Mouse (Mus musculus): ENCODE measurements around the gene Ascc3. TPM values are rescaled to one million over a fixed set of nuclear protein-coding genes. Genes with fewer than 3 reads are reported as not detected.

Gene Ascc3
- polyA plus RNA-seq, 1 experiment from 2014 or later, result 32.0 TPM

DNA sequence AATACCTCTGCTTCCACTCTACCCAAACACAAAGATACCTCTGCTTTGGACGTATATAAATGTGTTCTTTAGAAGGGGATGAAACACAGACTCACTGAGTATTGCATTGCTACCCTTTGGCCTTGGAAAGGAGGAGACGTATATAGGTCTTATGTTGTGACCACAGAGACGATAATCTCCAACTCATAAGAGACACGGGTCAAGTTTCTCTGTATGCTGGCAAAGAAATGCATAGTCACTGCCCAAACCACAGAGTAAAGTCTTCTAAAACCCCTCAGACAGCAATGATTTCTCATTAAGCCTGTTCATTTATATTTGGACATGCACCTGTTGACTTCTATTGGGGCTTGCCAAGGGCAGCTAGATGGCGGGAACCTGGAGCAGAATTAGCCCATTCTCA lies 284.5 kb downstream of the Ascc3 start:
- 92% methylated on average over 5 of the region's 5 CpGs for WGBS
- Histone ChIP-seq H3K36me3 (ENCODE audit: control insufficient read depth, insufficient read depth, low read length) (no peaks in the 10 kb centered on the region), H3K9me3 (ENCODE audit: control insufficient read depth, low read length) (no peaks in the 10 kb centered on the region), H3K4me2 (replicated peaks; ENCODE audit: low read depth, low read length) (no peak overlapping the region), H3K27ac (ENCODE audit: low read depth, low read length) (no peak overlapping the region), H3K9ac (ENCODE audit: low read depth, low read length) (no peak overlapping the region), H3K4me1 (replicated peaks; ENCODE audit: control insufficient read depth, insufficient read depth, low read length) (no peaks in the 10 kb centered on the region), H3K27me3 (ENCODE audit: control insufficient read depth, insufficient read depth, low read length) (no peaks in the 10 kb centered on the region), H3K4me3 (ENCODE audit: low read depth, low read length) (no peak overlapping the region)
- DNase-seq (ENCODE audit: low spot score), result no peak
- no peak for ATAC-seq (ENCODE audit: low FRiP score)

DNA sequence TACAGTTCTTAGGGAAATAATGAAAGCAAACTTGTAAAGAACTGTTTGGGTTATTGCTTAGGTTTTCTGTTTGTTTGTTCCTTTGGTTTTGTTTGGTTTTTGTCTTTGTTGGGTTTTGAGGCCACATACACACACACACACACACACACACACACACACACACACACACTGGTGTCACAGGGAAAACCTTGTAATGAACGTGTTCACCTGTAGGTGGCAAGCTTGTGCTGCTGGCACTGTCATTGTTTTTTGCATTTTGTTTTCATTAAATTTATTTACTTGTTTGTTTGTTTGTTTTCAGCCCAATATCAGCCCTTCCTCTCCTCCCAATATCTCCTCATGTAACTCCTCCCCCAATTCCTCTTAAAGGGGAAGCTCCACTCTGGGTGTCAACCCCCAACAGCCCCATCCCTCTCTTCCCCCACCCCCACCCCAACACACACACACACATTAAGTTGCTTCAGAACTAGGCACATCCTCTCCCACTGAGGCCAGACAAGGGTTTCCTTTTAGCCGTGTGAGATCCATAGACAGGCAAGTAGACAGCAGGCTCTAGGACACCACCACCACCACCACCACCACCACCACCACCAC lies 289.1 kb downstream of the Ascc3 start:
- WGBS, result 13% methylated on average over 2 of the region's 2 CpGs
- peak; percentile 45; the same call in 1 of the 2 replicates for ATAC-seq (ENCODE audit: low FRiP score)

GRCm38 (mm10) chr10:50882366-50882765 lies 289.9 kb downstream of the Ascc3 start:
- H3K9ac ChIP-seq (ENCODE audit: low read depth, low read length), result no peak overlapping the region
- no peaks in the 10 kb centered on the region for H3K9me3 ChIP-seq (ENCODE audit: control insufficient read depth, low read length)
- 83% methylated on average over 2 of the region's 2 CpGs for WGBS

More for the DNA sequence above, 289.1 kb downstream of the Ascc3 start:
- no peaks in the 10 kb centered on the region for H3K9me3 ChIP-seq (ENCODE audit: control insufficient read depth, low read length)
- H3K27me3 ChIP-seq (ENCODE audit: control insufficient read depth, insufficient read depth, low read length), result no peaks in the 10 kb centered on the region
- H3K9ac ChIP-seq (ENCODE audit: low read depth, low read length), result no peak overlapping the region
- H3K4me2 ChIP-seq (replicated peaks; ENCODE audit: low read depth, low read length), result no peak overlapping the region
- no peaks in the 10 kb centered on the region for H3K36me3 ChIP-seq (ENCODE audit: control insufficient read depth, insufficient read depth, low read length)
- H3K27ac ChIP-seq (ENCODE audit: low read depth, low read length), result no peak overlapping the region
- H3K4me3 ChIP-seq (ENCODE audit: low read depth, low read length), result no peak overlapping the region
- no peaks in the 10 kb centered on the region for H3K4me1 ChIP-seq (replicated peaks; ENCODE audit: control insufficient read depth, insufficient read depth, low read length)
- DNase-seq (ENCODE audit: low spot score), result peak; percentile 43

GRCm38 (mm10) chr10:50886305-50886704 lies 293.8 kb downstream of the Ascc3 start:
- H3K27ac ChIP-seq (ENCODE audit: low read depth, low read length), result no peak overlapping the region
- H3K4me3 ChIP-seq (ENCODE audit: low read depth, low read length), result no peak overlapping the region
- no peaks in the 10 kb centered on the region for H3K4me1 ChIP-seq (replicated peaks; ENCODE audit: control insufficient read depth, insufficient read depth, low read length)
- H3K9ac ChIP-seq (ENCODE audit: low read depth, low read length), result no peak overlapping the region
- no peaks in the 10 kb centered on the region for H3K9me3 ChIP-seq (ENCODE audit: control insufficient read depth, low read length)
- peaks cover 17% of the 10 kb centered on the region for H3K27me3 ChIP-seq (ENCODE audit: control insufficient read depth, insufficient read depth, low read length)
- no peaks in the 10 kb centered on the region for H3K36me3 ChIP-seq (ENCODE audit: control insufficient read depth, insufficient read depth, low read length)
- no peak for DNase-seq (ENCODE audit: low spot score)
- ATAC-seq (ENCODE audit: low FRiP score), result no peak
- 68% methylated on average over 4 of the region's 4 CpGs for WGBS
- no peak overlapping the region for H3K4me2 ChIP-seq (replicated peaks; ENCODE audit: low read depth, low read length)

More at GRCm38 (mm10) chr10:50882366-50882765, 289.9 kb downstream of the Ascc3 start:
- no peak overlapping the region for H3K4me2 ChIP-seq (replicated peaks; ENCODE audit: low read depth, low read length)
- no peaks in the 10 kb centered on the region for H3K27me3 ChIP-seq (ENCODE audit: control insufficient read depth, insufficient read depth, low read length)
- no peak overlapping the region for H3K27ac ChIP-seq (ENCODE audit: low read depth, low read length)
- H3K4me3 ChIP-seq (ENCODE audit: low read depth, low read length), result no peak overlapping the region
- ATAC-seq (ENCODE audit: low FRiP score) (no peak), DNase-seq (ENCODE audit: low spot score) (no peak)
- no peaks in the 10 kb centered on the region for H3K4me1 ChIP-seq (replicated peaks; ENCODE audit: control insufficient read depth, insufficient read depth, low read length)
- no peaks in the 10 kb centered on the region for H3K36me3 ChIP-seq (ENCODE audit: control insufficient read depth, insufficient read depth, low read length)

DNA sequence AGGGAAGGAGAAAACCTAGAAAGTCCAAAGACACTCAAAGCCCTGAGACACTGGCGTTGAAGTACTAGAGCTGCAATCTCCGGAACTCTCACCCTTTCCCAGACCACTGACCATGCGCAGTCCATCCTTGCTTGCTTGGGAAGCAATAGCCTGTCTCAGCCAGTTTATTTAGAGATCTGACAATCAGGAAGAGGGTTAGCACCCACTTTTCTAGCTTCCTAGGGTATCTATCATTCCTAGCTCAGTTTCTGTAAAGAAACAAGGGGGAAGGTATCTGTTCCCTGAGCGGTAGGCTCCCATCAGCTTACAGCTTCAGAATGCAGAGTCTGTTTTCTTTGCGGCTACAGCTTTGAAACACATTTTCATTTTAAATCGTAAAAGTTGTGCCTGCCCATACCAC lies 298.2 kb downstream of the Ascc3 start:
- Histone ChIP-seq H3K9me3 (ENCODE audit: control insufficient read depth, low read length) (no peaks in the 10 kb centered on the region), H3K36me3 (ENCODE audit: control insufficient read depth, insufficient read depth, low read length) (no peaks in the 10 kb centered on the region), H3K27ac (ENCODE audit: low read depth, low read length) (no peak overlapping the region), H3K9ac (ENCODE audit: low read depth, low read length) (no peak overlapping the region), H3K4me1 (replicated peaks; ENCODE audit: control insufficient read depth, insufficient read depth, low read length) (0 out of 2 replicates have a peak, but pooled peaks cover 8% of the 10 kb centered on the region), H3K27me3 (ENCODE audit: control insufficient read depth, insufficient read depth, low read length) (peaks cover 54% of the 10 kb centered on the region), H3K4me3 (ENCODE audit: low read depth, low read length) (no peak overlapping the region), H3K4me2 (replicated peaks; ENCODE audit: low read depth, low read length) (no peak overlapping the region)
- DNase-seq (ENCODE audit: low spot score), result peak; percentile 9
- ATAC-seq (ENCODE audit: low FRiP score), result no peak
- 9% methylated on average over 6 of the region's 6 CpGs for WGBS

GRCm38 (mm10) chr10:50891876-50892711 lies 299.6 kb downstream of the Ascc3 start:
- Histone ChIP-seq H3K9me3 (ENCODE audit: control insufficient read depth, low read length) (no peaks in the 10 kb centered on the region), H3K27ac (ENCODE audit: low read depth, low read length) (no peak overlapping the region), H3K9ac (ENCODE audit: low read depth, low read length) (no peak overlapping the region), H3K4me3 (ENCODE audit: low read depth, low read length) (no peak overlapping the region), H3K27me3 (ENCODE audit: control insufficient read depth, insufficient read depth, low read length) (peaks cover 64% of the 10 kb centered on the region), H3K4me1 (replicated peaks; ENCODE audit: control insufficient read depth, insufficient read depth, low read length) (0 out of 2 replicates have a peak, but pooled peaks cover 8% of the 10 kb centered on the region), H3K36me3 (ENCODE audit: control insufficient read depth, insufficient read depth, low read length) (no peaks in the 10 kb centered on the region), H3K4me2 (replicated peaks; ENCODE audit: low read depth, low read length) (no peak overlapping the region)
- DNase-seq (ENCODE audit: low spot score) (peak; percentile 57), ATAC-seq (ENCODE audit: low FRiP score) (no peak)
- under 1% methylated on average over 26 of the region's 26 CpGs for WGBS

DNA sequence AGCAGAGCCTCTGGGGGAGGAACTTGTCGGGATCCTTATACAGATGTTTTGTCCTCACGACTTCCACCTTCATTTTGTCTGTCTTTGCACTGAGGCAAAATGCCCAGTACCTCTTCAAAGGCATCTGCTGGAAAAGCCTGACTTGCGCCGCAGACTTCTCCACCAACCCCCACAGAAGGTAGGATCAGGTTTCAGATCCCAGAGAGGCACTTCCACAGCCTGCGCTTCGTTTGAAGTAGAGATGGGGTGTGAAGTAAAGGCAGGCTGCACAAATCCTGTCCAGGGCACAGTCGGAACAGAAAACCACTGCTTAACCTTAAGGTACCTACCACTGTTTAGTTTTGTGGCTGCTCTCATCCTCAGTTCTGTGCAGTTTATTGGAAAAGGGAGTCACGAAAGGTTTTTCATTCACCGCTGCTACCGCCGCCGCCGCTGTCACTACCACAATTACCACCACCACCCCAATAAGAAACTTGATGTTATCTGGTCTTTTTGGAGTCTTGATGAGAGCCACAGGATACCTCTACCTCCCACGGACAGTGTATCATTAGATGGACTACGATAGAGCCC lies 300.4 kb downstream of the Ascc3 start:
- no peak overlapping the region for H3K27ac ChIP-seq (ENCODE audit: low read depth, low read length)
- no peak overlapping the region for H3K9ac ChIP-seq (ENCODE audit: low read depth, low read length)
- H3K4me1 ChIP-seq (replicated peaks; ENCODE audit: control insufficient read depth, insufficient read depth, low read length), result 0 out of 2 replicates have a peak, but pooled peaks cover 8% of the 10 kb centered on the region
- no peaks in the 10 kb centered on the region for H3K36me3 ChIP-seq (ENCODE audit: control insufficient read depth, insufficient read depth, low read length)
- DNase-seq (ENCODE audit: low spot score) (peak; percentile 58), ATAC-seq (ENCODE audit: low FRiP score) (no peak)
- H3K4me3 ChIP-seq (ENCODE audit: low read depth, low read length), result no peak overlapping the region
- H3K4me2 ChIP-seq (replicated peaks; ENCODE audit: low read depth, low read length), result no peak overlapping the region
- no peaks in the 10 kb centered on the region for H3K9me3 ChIP-seq (ENCODE audit: control insufficient read depth, low read length)
- H3K27me3 ChIP-seq (ENCODE audit: control insufficient read depth, insufficient read depth, low read length), result peaks cover 65% of the 10 kb centered on the region
- WGBS, result 0% methylated on average over 15 of the region's 15 CpGs

GRCm38 (mm10) chr10:50893546-50893945 lies 301.1 kb downstream of the Ascc3 start:
- Histone ChIP-seq H3K4me2 (replicated peaks; ENCODE audit: low read depth, low read length) (no peak overlapping the region), H3K27me3 (ENCODE audit: control insufficient read depth, insufficient read depth, low read length) (peaks cover 70% of the 10 kb centered on the region), H3K4me1 (replicated peaks; ENCODE audit: control insufficient read depth, insufficient read depth, low read length) (0 out of 2 replicates have a peak, but pooled peaks cover 8% of the 10 kb centered on the region), H3K36me3 (ENCODE audit: control insufficient read depth, insufficient read depth, low read length) (no peaks in the 10 kb centered on the region), H3K27ac (ENCODE audit: low read depth, low read length) (no peak overlapping the region), H3K9ac (ENCODE audit: low read depth, low read length) (no peak overlapping the region), H3K9me3 (ENCODE audit: control insufficient read depth, low read length) (no peaks in the 10 kb centered on the region), H3K4me3 (ENCODE audit: low read depth, low read length) (no peak overlapping the region)
- DNase-seq (ENCODE audit: low spot score) (no peak), ATAC-seq (ENCODE audit: low FRiP score) (no peak)
- 3% methylated on average over 10 of the region's 10 CpGs for WGBS
